Mouse (Mus musculus) limb, embryonic 11.5 days (tissue): ENCODE results near the gene Trappc3. TPM values are rescaled to one million over a fixed set of nuclear protein-coding genes. Genes with fewer than 3 reads are reported as not detected.
A peak's percentile ranks its signal among the peaks of the same experiment; 100 is the strongest.

Experiments
- ATAC-seq: fragments of 200-750 bp; cut with Nextera tagmentation; 2 replicates; pipeline ENCODE4 v1.8.0; 2017; ENCODE audit warnings: low read depth; ENCODE audit not compliant: insufficient number of reproducible peaks, low FRiP score, low TSS enrichment
- DNase-seq: peaks from one replicate; pipeline ENCODE4 v3.0.0-alpha.2; 2015; ENCODE audit warnings: low spot score
- H3K27ac ChIP-seq: fragments of 300-500 bp; sonication (generic); replicated peaks from 2 replicates; pipeline ENCODE4 v1.5.1; 2014; ENCODE audit warnings: low read depth, mild to moderate bottlenecking, low read length
- H3K27me3 ChIP-seq: fragments of 300-500 bp; sonication (generic); 2 replicates; pipeline ENCODE4 v1.6.1; 2014; ENCODE audit warnings: mild to moderate bottlenecking, low read length, mixed read lengths; ENCODE audit not compliant: control insufficient read depth, insufficient read depth
- H3K36me3 ChIP-seq: fragments of 300-500 bp; sonication (generic); 2 replicates; pipeline ENCODE4 v1.6.1; 2014; ENCODE audit warnings: mild to moderate bottlenecking, low read length, moderate library complexity, mixed read lengths; ENCODE audit not compliant: control insufficient read depth, insufficient read depth
- H3K4me1 ChIP-seq: fragments of 300-500 bp; sonication (generic); 2 replicates; pipeline ENCODE4 v1.6.1; 2014; ENCODE audit warnings: low read length, mixed read lengths; ENCODE audit not compliant: control insufficient read depth, insufficient read depth
- H3K4me2 ChIP-seq: fragments of 300-500 bp; sonication (generic); 2 replicates; pipeline ENCODE4 v1.6.1; 2014; ENCODE audit warnings: low read depth, mild to moderate bottlenecking, moderate library complexity; ENCODE audit not compliant: severe bottlenecking
- H3K4me3 ChIP-seq: fragments of 300-500 bp; sonication (generic); 2 replicates; pipeline ENCODE4 v1.5.1; 2014; ENCODE audit warnings: low read depth, low read length
- H3K9ac ChIP-seq: fragments of 300-500 bp; sonication (generic); 2 replicates; pipeline ENCODE4 v1.6.1; 2014; ENCODE audit warnings: mild to moderate bottlenecking, low read length
- H3K9me3 ChIP-seq: fragments of 300-500 bp; sonication (generic); 2 replicates; pipeline ENCODE4 v1.6.1; 2016; ENCODE audit warnings: low read length; ENCODE audit not compliant: control insufficient read depth
- WGBS: fragments of 180-500 bp; shearing (Covaris S2); extraction: QIAGEN DNeasy Blood & Tissue Kit; methylation state at CpG from one replicate; pipeline ENCODE4 v1.1.7; 2014; 5-methylcytosine and 5-hydroxymethylcytosine counted together
- polyA plus RNA-seq: library from polyadenylated mRNA; unstranded; fragments of >200 nt; fragmentation: Nextera tagmentation; extraction: Ambion mirVana; gene quantifications from 2 replicates; pipeline ENCODE4 v1.2.1, GENCODE M21; 2014

The Trappc3 gene
- polyA plus RNA-seq, 1 experiment from 2014 or later: 25.0 TPM

GRCm38 (mm10) chr4:126261266-126261665 is 859 bp upstream of the Trappc3 start:
- no peak for DNase-seq
- Histone ChIP-seq H3K4me1 (peaks cover 41% of the 10 kb centered on the region), H3K36me3 (no peaks in the 10 kb centered on the region), H3K9ac (0 out of 2 replicates have a peak overlapping the region, but pooled peaks have one; percentile 17), H3K27me3 (no peaks in the 10 kb centered on the region), H3K4me2 (peak overlapping the region; percentile 41; the same call in 1 of the 2 replicates), H3K9me3 (no peaks in the 10 kb centered on the region), H3K4me3 (peak overlapping the region; percentile 5; the same call in 1 of the 2 replicates), H3K27ac (peak overlapping the region; percentile 80)
- 71% methylated on average over 6 of the region's 6 CpGs for WGBS
- no peak for ATAC-seq

GRCm38 (mm10) chr4:126261675-126262074 is 450 bp upstream of the Trappc3 start:
- Histone ChIP-seq H3K4me2 (no peak overlapping the region), H3K4me1 (peaks cover 41% of the 10 kb centered on the region)
- ATAC-seq: no peak

GRCm38 (mm10) chr4:126269292-126269691 is 7.2 kb downstream of the Trappc3 start:
- ATAC-seq (no peak), DNase-seq (no peak)
- H3K9me3 ChIP-seq: no peaks in the 10 kb centered on the region
- WGBS: 86% methylated on average over 3 of the region's 3 CpGs
- no peaks in the 10 kb centered on the region for H3K4me1 ChIP-seq
- peaks cover 9% of the 10 kb centered on the region for H3K36me3 ChIP-seq
- H3K27me3 ChIP-seq: no peaks in the 10 kb centered on the region
- H3K27ac ChIP-seq: no peak overlapping the region
- no peak overlapping the region for H3K9ac ChIP-seq
- no peak overlapping the region for H3K4me2 ChIP-seq
- no peak overlapping the region for H3K4me3 ChIP-seq

More at GRCm38 (mm10) chr4:126261675-126262074, 450 bp upstream of the Trappc3 start:
- WGBS: 51% methylated on average over 7 of the region's 7 CpGs
- Histone ChIP-seq H3K4me3 (no peak overlapping the region), H3K36me3 (no peaks in the 10 kb centered on the region), H3K27ac (no peak overlapping the region), H3K27me3 (no peaks in the 10 kb centered on the region), H3K9me3 (no peaks in the 10 kb centered on the region), H3K9ac (no peak overlapping the region)
- peak; percentile 28 for DNase-seq

- no peak for DNase-seq
- 82% methylated on average over 13 of the region's 13 CpGs for WGBS
Measured at GRCm38 (mm10) chr4:126273753-126274152, 11.6 kb downstream of the Trappc3 start.

GRCm38 (mm10) chr4:126275081-126275480 is 13.0 kb downstream of the Trappc3 start:
- 93% methylated on average over 4 of the region's 4 CpGs for WGBS
- H3K36me3 ChIP-seq: peaks cover 9% of the 10 kb centered on the region
- DNase-seq (no peak), ATAC-seq (no peak)
- no peak overlapping the region for H3K4me2 ChIP-seq
- H3K27ac ChIP-seq: no peak overlapping the region
- H3K27me3 ChIP-seq: no peaks in the 10 kb centered on the region
- H3K9ac ChIP-seq: no peak overlapping the region
- H3K4me1 ChIP-seq: peaks cover 19% of the 10 kb centered on the region
- no peaks in the 10 kb centered on the region for H3K9me3 ChIP-seq
- H3K4me3 ChIP-seq: no peak overlapping the region

More at GRCm38 (mm10) chr4:126273753-126274152, 11.6 kb downstream of the Trappc3 start:
- Histone ChIP-seq H3K27me3 (no peaks in the 10 kb centered on the region), H3K27ac (no peak overlapping the region), H3K9ac (no peak overlapping the region), H3K4me1 (peaks cover 14% of the 10 kb centered on the region), H3K9me3 (no peaks in the 10 kb centered on the region), H3K4me3 (no peak overlapping the region), H3K4me2 (no peak overlapping the region), H3K36me3 (peaks cover 9% of the 10 kb centered on the region)
- ATAC-seq: no peak

- ATAC-seq (no peak), DNase-seq (no peak)
- Histone ChIP-seq H3K36me3 (peaks cover 9% of the 10 kb centered on the region), H3K4me3 (no peak overlapping the region), H3K4me1 (peaks cover 19% of the 10 kb centered on the region), H3K27ac (no peak overlapping the region), H3K9me3 (no peaks in the 10 kb centered on the region), H3K9ac (no peak overlapping the region), H3K4me2 (no peak overlapping the region), H3K27me3 (no peaks in the 10 kb centered on the region)
- 83% methylated on average over 13 of the region's 13 CpGs for WGBS
Measured at GRCm38 (mm10) chr4:126275681-126276131, 13.6 kb downstream of the Trappc3 start.

GRCm38 (mm10) chr4:126277906-126278564 is 15.9 kb downstream of the Trappc3 start:
- ATAC-seq (peak; percentile 58), DNase-seq (peak; percentile 85)
- Histone ChIP-seq H3K9ac (peak overlapping the region; percentile 43; the same call in 1 of the 2 replicates), H3K4me1 (peaks cover 19% of the 10 kb centered on the region), H3K4me2 (peak overlapping the region; percentile 47), H3K27ac (peak overlapping the region; percentile 87), H3K9me3 (no peaks in the 10 kb centered on the region), H3K27me3 (no peaks in the 10 kb centered on the region), H3K36me3 (peaks cover 7% of the 10 kb centered on the region; the same call in 1 of the 2 replicates), H3K4me3 (no peak overlapping the region)
- 3% methylated on average over 13 of the region's 13 CpGs for WGBS

- H3K9ac ChIP-seq: peak overlapping the region; percentile 43
- H3K9me3 ChIP-seq: no peaks in the 10 kb centered on the region
- 7% methylated on average over 9 of the region's 9 CpGs for WGBS
- ATAC-seq: peak; percentile 72
- 0 out of 2 replicates have a peak, but pooled peaks cover 3% of the 10 kb centered on the region for H3K27me3 ChIP-seq
- DNase-seq: peak; percentile 76
- H3K4me1 ChIP-seq: peaks cover 19% of the 10 kb centered on the region
- H3K4me2 ChIP-seq: peak overlapping the region; percentile 47
- H3K4me3 ChIP-seq: no peak overlapping the region
- peak overlapping the region; percentile 87 for H3K27ac ChIP-seq
- H3K36me3 ChIP-seq: peaks cover 4% of the 10 kb centered on the region; the same call in 1 of the 2 replicates
Measured at GRCm38 (mm10) chr4:126278565-126278915, 16.4 kb downstream of the Trappc3 start.
